Mouse (Mus musculus) hindbrain, embryonic 12.5 days (tissue): ENCODE measurements around the gene Ugp2. TPM values are rescaled to one million over a fixed set of nuclear protein-coding genes. Genes with fewer than 3 reads are reported as not detected.

ENCODE experiments used
- ATAC-seq: fragments of 200-750 bp; cut with Nextera tagmentation; 2 replicates; pipeline ENCODE4 v1.8.0; 2017; ENCODE audit warnings: moderate TSS enrichment; ENCODE audit not compliant: low FRiP score
- H3K27ac ChIP-seq: fragments of 300-500 bp; sonication (generic); 2 replicates; pipeline ENCODE4 v1.5.1; 2016; ENCODE audit warnings: mild to moderate bottlenecking
- H3K27me3 ChIP-seq: fragments of 300-500 bp; sonication (generic); 2 replicates; pipeline ENCODE4 v1.6.1; 2016; ENCODE audit warnings: mild to moderate bottlenecking
- H3K36me3 ChIP-seq: fragments of 300-500 bp; sonication (generic); 2 replicates; pipeline ENCODE4 v1.6.1; 2016; ENCODE audit warnings: mild to moderate bottlenecking
- H3K4me1 ChIP-seq: fragments of 300-500 bp; sonication (generic); 2 replicates; pipeline ENCODE4 v1.6.1; 2016
- H3K4me2 ChIP-seq: fragments of 300-500 bp; sonication (generic); replicated peaks from 2 replicates; pipeline ENCODE4 v1.6.1; 2016; ENCODE audit warnings: mild to moderate bottlenecking
- H3K4me3 ChIP-seq: fragments of 300-500 bp; sonication (generic); 2 replicates; pipeline ENCODE4 v1.5.1; 2016; ENCODE audit warnings: mild to moderate bottlenecking
- H3K9ac ChIP-seq: fragments of 300-500 bp; sonication (generic); 2 replicates; pipeline ENCODE4 v1.6.1; 2016; ENCODE audit warnings: mild to moderate bottlenecking, moderate library complexity
- H3K9me3 ChIP-seq: fragments of 300-500 bp; sonication (generic); replicated peaks from 2 replicates; pipeline ENCODE4 v1.6.1; 2016; ENCODE audit warnings: mild to moderate bottlenecking
- WGBS: fragments of 180-500 bp; shearing (Covaris S2); methylation state at CpG from one replicate; pipeline ENCODE4 v1.1.7; 2016; 5-methylcytosine and 5-hydroxymethylcytosine counted together
- polyA plus RNA-seq: library from polyadenylated mRNA; unstranded; fragments of >200 nt; fragmentation: Nextera tagmentation; extraction: Ambion mirVana; gene quantifications from 2 replicates; pipeline ENCODE4 v1.2.1, GENCODE M21; 2016

The Ugp2 gene
- polyA plus RNA-seq, 1 experiment from 2014 or later: 77.8 TPM

GRCm38 (mm10) chr11:21369248-21370016, 1.6 kb downstream of the Ugp2 start:
- Histone ChIP-seq H3K4me3 (peak overlapping the region; percentile 85), H3K9me3 (no peaks in the 10 kb centered on the region), H3K27me3 (no peaks in the 10 kb centered on the region), H3K36me3 (no peaks in the 10 kb centered on the region), H3K4me2 (peak overlapping the region; percentile 65), H3K4me1 (peaks cover 16% of the 10 kb centered on the region), H3K9ac (peak overlapping the region; percentile 85), H3K27ac (no peak overlapping the region)
- 25% methylated on average over 9 of the region's 9 CpGs for WGBS
- no peak for ATAC-seq

- 55% methylated on average over 7 of the region's 7 CpGs for WGBS
- no peak for ATAC-seq
- Histone ChIP-seq H3K4me3 (no peak overlapping the region), H3K4me1 (peaks cover 16% of the 10 kb centered on the region), H3K9me3 (no peaks in the 10 kb centered on the region), H3K9ac (no peak overlapping the region), H3K27me3 (no peaks in the 10 kb centered on the region), H3K4me2 (peak overlapping the region; percentile 65), H3K36me3 (no peaks in the 10 kb centered on the region), H3K27ac (no peak overlapping the region)
Observed at GRCm38 (mm10) chr11:21368466-21368865, 2.5 kb downstream of the Ugp2 start.

- no peak overlapping the region for H3K4me2 ChIP-seq
- H3K9ac ChIP-seq: no peak overlapping the region
- H3K4me3 ChIP-seq: no peak overlapping the region
- WGBS: 93% methylated on average over 4 of the region's 4 CpGs
- no peaks in the 10 kb centered on the region for H3K9me3 ChIP-seq
- H3K27ac ChIP-seq: no peak overlapping the region
- peaks cover under 1% of the 10 kb centered on the region; the same call in 1 of the 2 replicates for H3K4me1 ChIP-seq
- H3K36me3 ChIP-seq: no peaks in the 10 kb centered on the region
- H3K27me3 ChIP-seq: no peaks in the 10 kb centered on the region
- no peak for ATAC-seq
Observed at GRCm38 (mm10) chr11:21363144-21363940, 7.7 kb downstream of the Ugp2 start.

GRCm38 (mm10) chr11:21351296-21351695, 19.7 kb downstream of the Ugp2 start:
- H3K4me1 ChIP-seq: no peaks in the 10 kb centered on the region
- 91% methylated on average over 7 of the region's 7 CpGs for WGBS

GRCm38 (mm10) chr11:21348890-21349289, 22.1 kb downstream of the Ugp2 start:
- no peaks in the 10 kb centered on the region for H3K27me3 ChIP-seq
- no peak for ATAC-seq
- H3K9ac ChIP-seq: no peak overlapping the region
- H3K4me3 ChIP-seq: no peak overlapping the region
- H3K27ac ChIP-seq: no peak overlapping the region
- no peak overlapping the region for H3K4me2 ChIP-seq
- WGBS: 87% methylated on average over 2 of the region's 2 CpGs
- H3K36me3 ChIP-seq: peaks cover 14% of the 10 kb centered on the region
- no peaks in the 10 kb centered on the region for H3K9me3 ChIP-seq
- H3K4me1 ChIP-seq: no peaks in the 10 kb centered on the region

More at GRCm38 (mm10) chr11:21351296-21351695, 19.7 kb downstream of the Ugp2 start:
- H3K27ac ChIP-seq: no peak overlapping the region
- H3K27me3 ChIP-seq: no peaks in the 10 kb centered on the region
- H3K4me3 ChIP-seq: no peak overlapping the region
- H3K36me3 ChIP-seq: peaks cover 9% of the 10 kb centered on the region
- no peak for ATAC-seq
- H3K9ac ChIP-seq: no peak overlapping the region
- no peaks in the 10 kb centered on the region for H3K9me3 ChIP-seq
- H3K4me2 ChIP-seq: no peak overlapping the region

GRCm38 (mm10) chr11:21346020-21346419, 25.0 kb downstream of the Ugp2 start:
- H3K36me3 ChIP-seq: peaks cover 14% of the 10 kb centered on the region; the same call in 1 of the 2 replicates
- H3K27me3 ChIP-seq: no peaks in the 10 kb centered on the region
- H3K9ac ChIP-seq: no peak overlapping the region
- no peak overlapping the region for H3K4me2 ChIP-seq
- no peaks in the 10 kb centered on the region for H3K4me1 ChIP-seq
- no peak overlapping the region for H3K4me3 ChIP-seq
- 97% methylated on average over 3 of the region's 3 CpGs for WGBS
- H3K9me3 ChIP-seq: no peaks in the 10 kb centered on the region
- H3K27ac ChIP-seq: no peak overlapping the region
- no peak for ATAC-seq

GRCm38 (mm10) chr11:21343490-21343889, 27.5 kb downstream of the Ugp2 start:
- ATAC-seq: no peak
- WGBS: 97% methylated on average over 5 of the region's 5 CpGs

GRCm38 (mm10) chr11:21339088-21339487, 31.9 kb downstream of the Ugp2 start:
- H3K4me2 ChIP-seq: no peak overlapping the region
- no peak for ATAC-seq

More at GRCm38 (mm10) chr11:21343490-21343889, 27.5 kb downstream of the Ugp2 start:
- no peak overlapping the region for H3K4me3 ChIP-seq
- no peaks in the 10 kb centered on the region for H3K27me3 ChIP-seq
- no peak overlapping the region for H3K9ac ChIP-seq
- peaks cover 11% of the 10 kb centered on the region; the same call in 1 of the 2 replicates for H3K36me3 ChIP-seq
- no peaks in the 10 kb centered on the region for H3K9me3 ChIP-seq
- no peaks in the 10 kb centered on the region for H3K4me1 ChIP-seq
- H3K4me2 ChIP-seq: no peak overlapping the region
- H3K27ac ChIP-seq: no peak overlapping the region

GRCm38 (mm10) chr11:21337855-21338254, 33.1 kb downstream of the Ugp2 start:
- 0 out of 2 replicates have a peak, but pooled peaks cover 3% of the 10 kb centered on the region for H3K36me3 ChIP-seq
- 88% methylated on average over 1 of the region's 1 CpGs for WGBS
- no peaks in the 10 kb centered on the region for H3K4me1 ChIP-seq
- no peak overlapping the region for H3K9ac ChIP-seq
- no peak overlapping the region for H3K4me2 ChIP-seq
- no peak overlapping the region for H3K27ac ChIP-seq
- H3K9me3 ChIP-seq: no peaks in the 10 kb centered on the region
- no peak overlapping the region for H3K4me3 ChIP-seq
- no peaks in the 10 kb centered on the region for H3K27me3 ChIP-seq
- ATAC-seq: no peak

More at GRCm38 (mm10) chr11:21339088-21339487, 31.9 kb downstream of the Ugp2 start:
- no peak overlapping the region for H3K9ac ChIP-seq
- H3K27me3 ChIP-seq: no peaks in the 10 kb centered on the region
- 89% methylated on average over 4 of the region's 4 CpGs for WGBS
- no peaks in the 10 kb centered on the region for H3K9me3 ChIP-seq
- no peak overlapping the region for H3K27ac ChIP-seq
- no peaks in the 10 kb centered on the region for H3K4me1 ChIP-seq
- no peak overlapping the region for H3K4me3 ChIP-seq
- peaks cover 7% of the 10 kb centered on the region; the same call in 1 of the 2 replicates for H3K36me3 ChIP-seq

GRCm38 (mm10) chr11:21332639-21333295, 38.2 kb downstream of the Ugp2 start:
- Histone ChIP-seq H3K9me3 (no peaks in the 10 kb centered on the region), H3K9ac (no peak overlapping the region), H3K27me3 (no peaks in the 10 kb centered on the region), H3K4me1 (no peaks in the 10 kb centered on the region), H3K4me3 (no peak overlapping the region), H3K36me3 (peaks cover 24% of the 10 kb centered on the region), H3K4me2 (no peak overlapping the region), H3K27ac (no peak overlapping the region)
- no peak for ATAC-seq
- 92% methylated on average over 5 of the region's 5 CpGs for WGBS

GRCm38 (mm10) chr11:21328141-21328540, 42.9 kb downstream of the Ugp2 start:
- ATAC-seq: no peak
- H3K27ac ChIP-seq: no peak overlapping the region
- no peak overlapping the region for H3K4me2 ChIP-seq
- H3K9me3 ChIP-seq: no peaks in the 10 kb centered on the region
- no peak overlapping the region for H3K9ac ChIP-seq
- no peaks in the 10 kb centered on the region for H3K4me1 ChIP-seq
- H3K27me3 ChIP-seq: no peaks in the 10 kb centered on the region
- peaks cover 26% of the 10 kb centered on the region for H3K36me3 ChIP-seq
- 95% methylated on average over 5 of the region's 5 CpGs for WGBS
- no peak overlapping the region for H3K4me3 ChIP-seq

- Histone ChIP-seq H3K4me1 (no peaks in the 10 kb centered on the region), H3K27me3 (no peaks in the 10 kb centered on the region), H3K4me3 (no peak overlapping the region), H3K36me3 (peaks cover 23% of the 10 kb centered on the region), H3K9ac (no peak overlapping the region), H3K4me2 (no peak overlapping the region), H3K9me3 (no peaks in the 10 kb centered on the region), H3K27ac (no peak overlapping the region)
- ATAC-seq: no peak
- WGBS: 95% methylated on average over 5 of the region's 5 CpGs
Observed at GRCm38 (mm10) chr11:21327486-21327885, 43.5 kb downstream of the Ugp2 start.
